Mouse (Mus musculus) hindbrain, postnatal 0 days (tissue): Measurements from ENCODE around the gene Hsd3b2. TPM values are rescaled to one million over a fixed set of nuclear protein-coding genes. Genes with fewer than 3 reads are reported as not detected.

Experiments used
- ATAC-seq: fragments of 200-750 bp; cut with Nextera tagmentation; 2 replicates; pipeline ENCODE4 v1.8.0; 2017; ENCODE audit warnings: mild to moderate bottlenecking, moderate TSS enrichment, moderate library complexity
- DNase-seq: peaks from one replicate; pipeline ENCODE4 v3.0.0-alpha.2; 2015; ENCODE audit warnings: low spot score
- H3K27ac ChIP-seq: fragments of 300-500 bp; sonication (generic); 2 replicates; pipeline ENCODE4 v1.5.1; 2014; ENCODE audit warnings: mild to moderate bottlenecking
- H3K27me3 ChIP-seq: fragments of 300-500 bp; sonication (generic); 2 replicates; pipeline ENCODE4 v1.6.1; 2014; ENCODE audit warnings: low read length, mixed read lengths; ENCODE audit not compliant: insufficient read depth
- H3K36me3 ChIP-seq: fragments of 300-500 bp; sonication (generic); 2 replicates; pipeline ENCODE4 v1.6.1; 2014; ENCODE audit warnings: low read length, mixed read lengths; ENCODE audit not compliant: insufficient read depth
- H3K4me1 ChIP-seq: fragments of 300-500 bp; sonication (generic); 2 replicates; pipeline ENCODE4 v1.6.1; 2014; ENCODE audit warnings: antibody characterized with exemption, low read length, mixed read lengths; ENCODE audit not compliant: insufficient read depth
- H3K4me2 ChIP-seq: fragments of 300-500 bp; sonication (generic); 2 replicates; pipeline ENCODE4 v1.6.1; 2014; ENCODE audit warnings: low read depth, mild to moderate bottlenecking, low read length, moderate library complexity, mixed read lengths
- H3K4me3 ChIP-seq: fragments of 300-500 bp; sonication (generic); 2 replicates; pipeline ENCODE4 v1.5.1; 2014; ENCODE audit warnings: low read length
- H3K9ac ChIP-seq: fragments of 300-500 bp; sonication (generic); replicated peaks from 2 replicates; pipeline ENCODE4 v1.6.1; 2014; ENCODE audit warnings: mild to moderate bottlenecking, low read length, moderate library complexity, mixed read lengths
- H3K9me3 ChIP-seq: fragments of 300-500 bp; sonication (generic); 2 replicates; pipeline ENCODE4 v1.6.1; 2016; ENCODE audit warnings: low read length, mixed read lengths
- CTCF ChIP-seq: IDR thresholded peaks from 2 replicates; pipeline ENCODE4 v1.5.1; 2016; ENCODE audit warnings: antibody characterized with exemption, control low read depth, low read depth
- WGBS: fragments of 180-500 bp; shearing (Covaris S2); extraction: QIAGEN DNeasy Blood & Tissue Kit; methylation state at CpG from one replicate; pipeline ENCODE4 v1.1.7; 2014; 5-methylcytosine and 5-hydroxymethylcytosine counted together
- polyA plus RNA-seq: library from polyadenylated mRNA; unstranded; fragments of >200 nt; fragmentation: Nextera tagmentation; extraction: Ambion mirVana; gene quantifications from 2 replicates; pipeline ENCODE4 v1.2.1, GENCODE M21; 2015
- total RNA-seq: library from RNA; depleted of rRNA; stranded (reverse); fragments of >200 nt; gene quantifications from 2 replicates; pipeline ENCODE4 v1.2.3, GENCODE M21; 2014; rRNA removed

Hsd3b2 gene
- total and polyA plus RNA-seq, 2 experiments from 2014 or later = not detected

GRCm38 (mm10) chr3:98720740-98721139 is 3.6 kb downstream of the Hsd3b2 start:
- Histone ChIP-seq H3K9me3 (no peaks in the 10 kb centered on the region), H3K4me2 (no peak overlapping the region), H3K27ac (no peak overlapping the region), H3K27me3 (no peaks in the 10 kb centered on the region), H3K4me1 (no peaks in the 10 kb centered on the region), H3K9ac (no peak overlapping the region), H3K36me3 (no peaks in the 10 kb centered on the region), H3K4me3 (no peak overlapping the region)
- ATAC-seq (no peak), DNase-seq (no peak)
- no peak for TF ChIP-seq CTCF

DNA sequence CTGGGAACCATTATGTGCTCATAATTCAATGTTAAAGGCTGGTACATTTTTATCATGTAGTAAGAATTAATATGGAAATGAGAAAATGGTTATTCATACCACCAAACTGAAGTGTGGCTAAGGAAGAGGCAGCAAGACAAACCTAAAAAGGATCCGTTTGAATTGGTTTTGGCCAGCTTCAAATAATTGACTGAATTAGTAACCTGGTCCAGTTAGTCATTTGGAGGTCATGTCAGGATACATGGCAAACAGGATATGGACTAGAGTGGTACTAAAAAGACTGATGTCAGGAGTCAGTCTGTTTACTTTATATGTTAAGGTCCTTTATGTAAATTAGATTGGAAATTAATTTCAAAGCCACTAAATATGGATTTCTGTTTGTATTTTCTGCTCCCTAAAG is 41.9 kb downstream of the Hsd3b2 start:
- no peak overlapping the region for H3K4me3 ChIP-seq
- 79% methylated on average over 1 of the region's 1 CpGs for WGBS

DNA sequence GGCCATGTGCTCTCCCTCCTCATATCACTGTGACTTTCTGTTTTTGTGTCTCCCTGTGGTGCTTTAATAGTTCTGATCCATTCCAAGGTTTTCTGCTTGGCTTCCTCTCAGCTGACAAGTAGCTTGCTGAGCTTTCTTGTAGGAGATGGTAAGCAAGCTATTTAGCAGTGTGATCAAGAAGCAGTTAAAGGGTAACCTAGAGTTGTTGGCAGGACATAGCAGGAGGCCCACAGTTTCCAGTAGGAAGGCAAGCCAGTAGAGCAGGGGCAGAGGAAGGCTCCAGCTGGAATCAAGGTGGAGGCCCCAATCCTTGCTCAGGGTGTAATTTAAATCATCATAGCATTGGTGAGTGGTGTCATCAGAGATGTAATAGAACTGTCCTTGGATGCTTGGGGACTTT is 43.6 kb downstream of the Hsd3b2 start:
- no peak for TF ChIP-seq CTCF
- Histone ChIP-seq H3K27me3 (no peaks in the 10 kb centered on the region), H3K9ac (no peak overlapping the region), H3K4me2 (no peak overlapping the region), H3K4me1 (no peaks in the 10 kb centered on the region), H3K9me3 (no peaks in the 10 kb centered on the region), H3K4me3 (no peak overlapping the region), H3K27ac (no peak overlapping the region), H3K36me3 (no peaks in the 10 kb centered on the region)
- ATAC-seq (no peak), DNase-seq (no peak)

More for the DNA sequence above, 41.9 kb downstream of the Hsd3b2 start:
- H3K36me3 ChIP-seq = no peaks in the 10 kb centered on the region
- no peak for TF ChIP-seq CTCF
- H3K4me1 ChIP-seq = no peaks in the 10 kb centered on the region
- no peak overlapping the region for H3K27ac ChIP-seq
- no peak overlapping the region for H3K4me2 ChIP-seq
- no peaks in the 10 kb centered on the region for H3K9me3 ChIP-seq
- H3K27me3 ChIP-seq = no peaks in the 10 kb centered on the region
- DNase-seq (no peak), ATAC-seq (no peak)
- H3K9ac ChIP-seq = no peak overlapping the region

Other genes with a start within 250 kb of the Hsd3b2 start
- gene Hsd3b4, start 214.0 kb downstream of the Hsd3b2 start, total RNA-seq = not detected in 2 replicates
- not detected in 2 replicates for gene Hsd3b4, start 214.0 kb downstream of the Hsd3b2 start, polyA plus RNA-seq
- not detected in 2 replicates for gene Gm10681, start 135.7 kb downstream of the Hsd3b2 start, total RNA-seq
- gene Gm10681, start 135.7 kb downstream of the Hsd3b2 start, polyA plus RNA-seq = not detected in 2 replicates
- gene Hsd3b5, start 94.3 kb downstream of the Hsd3b2 start, total RNA-seq = not detected in 2 replicates
- gene Hsd3b5, start 94.3 kb downstream of the Hsd3b2 start, polyA plus RNA-seq = not detected in 2 replicates
- gene Hsd3b3, start 38.6 kb upstream of the Hsd3b2 start, total RNA-seq = not detected in 2 replicates
- gene Hsd3b3, start 38.6 kb upstream of the Hsd3b2 start, polyA plus RNA-seq = 0.09 and 0.13 TPM in 2 replicates
- gene Hsd3b6, start 89.9 kb upstream of the Hsd3b2 start, total RNA-seq = not detected in 2 replicates
- gene Hsd3b6, start 89.9 kb upstream of the Hsd3b2 start, polyA plus RNA-seq = 0.11 TPM in 1 of 2 replicates, not detected in the other
- gene Hsd3b1, start 135.3 kb upstream of the Hsd3b2 start, total RNA-seq = 0.10 TPM in 1 of 2 replicates, not detected in the other
- gene Hsd3b1, start 135.3 kb upstream of the Hsd3b2 start, polyA plus RNA-seq = not detected in 2 replicates
- not detected in 2 replicates for gene Hao2, start 168.7 kb upstream of the Hsd3b2 start, total RNA-seq
- gene Hao2, start 168.7 kb upstream of the Hsd3b2 start, polyA plus RNA-seq = not detected in 2 replicates